Mouse (Mus musculus) urinary bladder, adult 18-20 months (tissue): ENCODE measurements around the gene Bicra.

Experiments used
- DNase-seq, 2 experiments: peaks; one replicate each; pipeline ENCODE4 v3.0.0; 2022; ENCODE audit warnings: low spot score in 2 of 2, mixed read lengths in 2 of 2

The Bicra gene

GRCm38 (mm10) chr7:16047338-16048146 is at the start of gene Bicra:
Gene Bicra (minus strand): TSS chr7:16047921.
- DNase-seq: peak; percentile 76 to 77

DNA sequence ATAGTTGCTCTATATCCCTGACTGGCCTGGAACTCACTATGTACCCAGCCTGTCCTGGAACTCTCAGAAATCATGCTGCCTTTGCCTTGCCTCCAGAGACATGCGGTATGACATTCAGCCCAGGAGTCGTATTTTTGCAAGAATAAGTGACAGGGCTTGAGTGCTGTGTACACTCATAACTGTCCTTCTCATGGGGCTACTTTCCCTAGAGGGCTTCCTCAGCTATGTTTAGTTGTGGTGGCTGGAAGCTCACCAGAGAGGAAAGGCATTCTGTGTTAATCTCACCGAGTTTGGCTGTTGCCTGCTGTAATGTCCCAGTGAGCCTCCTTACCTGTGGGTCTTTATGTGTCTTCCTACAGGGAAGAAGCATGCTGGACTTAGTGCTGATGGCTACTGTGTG is 46.9 kb upstream of the Bicra start:
- DNase-seq: no peak

GRCm38 (mm10) chr7:16087587-16087986 is 39.9 kb upstream of the Bicra start:
- no peak for DNase-seq

DNA sequence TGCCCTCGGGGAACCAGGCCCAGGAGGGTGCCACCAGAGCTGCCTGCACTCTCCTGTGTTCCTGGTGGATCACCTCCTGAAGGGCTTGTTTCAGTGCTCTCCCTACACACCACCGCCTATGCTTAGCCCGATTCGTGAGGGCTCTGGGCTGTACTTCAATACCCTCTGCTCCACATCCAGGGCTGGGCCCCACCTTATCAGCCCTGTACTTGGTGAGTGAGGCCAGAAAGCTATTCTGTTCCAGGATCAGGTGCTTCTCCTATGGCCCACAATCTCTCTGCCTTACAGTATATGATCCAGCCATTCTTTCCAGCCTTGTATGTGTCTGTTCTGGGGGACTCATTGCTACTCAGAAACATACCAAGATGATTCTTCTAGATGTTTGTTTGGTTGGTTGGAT is 35.6 kb upstream of the Bicra start:
- no peak for DNase-seq

GRCm38 (mm10) chr7:16080581-16080980 is 32.9 kb upstream of the Bicra start:
- no peak for DNase-seq

DNA sequence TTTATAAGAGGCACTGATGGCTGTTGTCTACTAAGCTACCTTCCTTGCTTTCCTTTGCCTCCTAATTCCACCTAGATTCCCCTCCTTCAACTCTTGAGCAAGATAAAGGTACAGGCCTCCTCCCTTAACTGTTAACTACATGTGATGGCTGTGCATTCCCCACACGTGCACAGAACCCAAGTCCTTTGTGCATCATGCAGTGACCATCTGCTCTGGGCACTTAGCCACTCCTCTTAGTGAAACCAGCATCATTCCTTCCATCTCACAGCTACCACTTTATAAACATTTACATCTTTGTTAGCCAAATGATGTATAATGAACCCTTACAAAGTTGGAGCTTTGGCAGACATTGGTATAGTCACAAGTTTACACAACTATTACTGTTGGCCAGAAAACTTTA is 32.2 kb upstream of the Bicra start:
- no peak for DNase-seq

DNA sequence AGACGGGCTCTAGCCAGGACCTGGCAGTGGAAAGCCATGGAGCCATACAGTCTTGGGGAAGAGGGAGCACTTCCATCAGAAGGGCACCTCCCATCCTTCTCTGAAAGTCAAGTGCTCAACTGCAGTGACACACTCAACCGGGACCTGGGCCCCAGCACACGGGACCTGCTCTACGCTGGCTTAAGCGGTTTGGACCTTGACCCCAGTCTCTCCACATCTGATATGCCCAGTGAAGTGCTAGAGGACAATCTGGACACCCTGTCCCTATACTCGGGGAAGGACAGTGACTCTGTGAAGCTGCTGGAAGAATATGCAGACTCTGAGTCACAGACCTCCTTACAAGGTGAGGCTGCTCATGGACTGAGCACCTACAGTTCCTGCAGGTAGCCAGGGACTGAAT is 24.2 kb upstream of the Bicra start:
- no peak for DNase-seq

GRCm38 (mm10) chr7:16070846-16071245 is 23.1 kb upstream of the Bicra start:
- no peak for DNase-seq

GRCm38 (mm10) chr7:16063490-16063889 is 15.8 kb upstream of the Bicra start:
- DNase-seq: no peak

GRCm38 (mm10) chr7:16062099-16062420 is 14.3 kb upstream of the Bicra start:
- DNase-seq: no peak

- no peak for DNase-seq
These were observed 13.7 kb upstream of the Bicra start, which contains the start of gene Zfp541 for GRCm38 (mm10) chr7:16061219-16062098. Gene Zfp541 (plus strand): TSS chr7:16061814.

- peak; percentile 54 to 87 for DNase-seq
These were observed 9.4 kb upstream of the Bicra start for GRCm38 (mm10) chr7:16057136-16057534.

DNA sequence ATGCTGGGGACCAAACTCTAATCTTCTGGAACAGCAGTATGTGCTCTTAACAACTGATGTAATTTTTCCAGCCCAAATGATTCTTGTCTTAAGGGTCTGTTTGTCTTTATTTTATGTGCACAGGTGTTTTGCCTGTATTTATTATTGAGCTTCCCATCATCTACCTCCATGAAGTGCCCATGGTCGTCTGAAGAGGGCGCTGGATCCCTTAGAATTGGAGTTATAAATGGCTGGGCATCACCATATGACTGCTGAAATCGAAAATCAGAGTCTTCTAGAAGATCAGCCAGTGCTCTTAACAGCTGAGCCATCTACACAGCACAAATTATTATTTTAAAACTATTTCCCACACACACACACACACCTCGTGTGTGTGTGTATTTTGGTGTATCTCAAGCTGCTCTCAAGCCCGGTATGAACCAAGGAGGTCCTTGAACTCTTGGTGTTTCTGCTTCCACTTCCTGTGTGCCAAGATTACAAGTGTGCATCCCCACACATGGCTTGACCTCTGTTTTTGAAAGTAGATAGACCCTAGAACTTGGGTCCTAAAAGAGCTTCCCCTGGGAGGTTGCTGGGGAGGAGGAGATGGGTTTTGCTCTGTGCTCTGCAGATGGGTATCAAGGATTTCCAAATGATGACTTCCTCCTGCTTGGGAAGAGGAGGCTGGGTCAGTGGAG is 8.9 kb upstream of the Bicra start:
- no peak for DNase-seq

- DNase-seq: no peak
These were observed 7.9 kb upstream of the Bicra start for GRCm38 (mm10) chr7:16055665-16056064.

DNA sequence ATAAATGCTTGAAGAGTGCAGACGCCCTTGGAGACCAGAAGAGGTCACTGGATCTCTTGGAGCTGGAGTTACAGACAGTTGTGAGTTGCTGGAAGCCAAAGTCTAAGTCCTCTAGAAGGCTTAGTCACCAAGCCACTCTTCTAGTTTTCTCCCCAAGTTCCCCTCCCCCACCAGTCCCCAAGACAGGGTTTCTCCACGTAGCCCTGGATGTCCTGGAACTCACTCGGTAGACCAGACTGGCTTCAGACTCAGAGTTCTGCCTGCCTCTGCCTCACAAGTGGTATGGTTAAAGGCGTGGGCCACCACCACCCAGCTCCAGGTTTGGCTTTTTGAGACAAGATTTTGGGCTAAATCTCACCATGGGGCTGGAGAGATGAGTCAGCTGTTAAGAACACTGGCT is 7.2 kb upstream of the Bicra start:
- no peak for DNase-seq

DNA sequence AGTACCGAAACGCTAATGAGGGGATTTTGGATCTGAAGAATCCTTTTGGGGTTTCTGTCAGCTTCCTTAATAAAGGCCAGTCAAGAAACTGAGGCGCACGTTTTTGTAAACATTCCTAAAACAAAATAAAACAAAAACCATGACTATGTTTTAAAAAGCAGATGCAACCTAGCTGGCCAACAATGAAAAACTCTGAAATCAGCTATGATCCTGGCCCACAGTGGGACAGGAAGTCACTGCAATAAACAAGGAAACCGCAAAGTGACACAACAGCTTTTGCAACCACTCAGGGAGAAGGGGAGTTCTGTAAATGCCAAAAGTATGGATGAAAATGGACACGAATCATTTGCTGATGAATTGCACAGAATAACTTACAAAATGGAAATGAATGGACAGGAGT is 5.4 kb upstream of the Bicra start:
- DNase-seq: no peak

DNA sequence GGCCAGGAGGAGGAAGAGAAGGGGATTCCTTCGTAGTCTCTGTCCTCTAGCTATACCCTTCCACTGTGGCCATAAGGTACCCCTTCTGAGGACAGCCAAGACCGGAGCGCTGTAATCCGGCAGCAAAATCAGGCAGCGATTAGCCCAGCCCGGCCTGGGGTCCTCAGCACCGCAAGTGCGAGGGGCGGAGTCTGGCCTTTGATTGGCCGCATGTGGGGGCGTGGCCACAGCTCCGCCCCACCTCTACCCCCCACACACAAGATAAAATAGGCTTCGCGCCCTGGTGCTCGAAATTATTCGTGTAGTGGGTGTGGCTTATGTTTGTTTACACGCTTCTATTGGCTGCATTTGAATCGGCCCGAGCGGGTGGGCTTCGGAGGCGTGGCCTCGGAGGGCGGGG is 5.0 kb upstream of the Bicra start:
- peak; percentile 82 to 93 for DNase-seq

DNA sequence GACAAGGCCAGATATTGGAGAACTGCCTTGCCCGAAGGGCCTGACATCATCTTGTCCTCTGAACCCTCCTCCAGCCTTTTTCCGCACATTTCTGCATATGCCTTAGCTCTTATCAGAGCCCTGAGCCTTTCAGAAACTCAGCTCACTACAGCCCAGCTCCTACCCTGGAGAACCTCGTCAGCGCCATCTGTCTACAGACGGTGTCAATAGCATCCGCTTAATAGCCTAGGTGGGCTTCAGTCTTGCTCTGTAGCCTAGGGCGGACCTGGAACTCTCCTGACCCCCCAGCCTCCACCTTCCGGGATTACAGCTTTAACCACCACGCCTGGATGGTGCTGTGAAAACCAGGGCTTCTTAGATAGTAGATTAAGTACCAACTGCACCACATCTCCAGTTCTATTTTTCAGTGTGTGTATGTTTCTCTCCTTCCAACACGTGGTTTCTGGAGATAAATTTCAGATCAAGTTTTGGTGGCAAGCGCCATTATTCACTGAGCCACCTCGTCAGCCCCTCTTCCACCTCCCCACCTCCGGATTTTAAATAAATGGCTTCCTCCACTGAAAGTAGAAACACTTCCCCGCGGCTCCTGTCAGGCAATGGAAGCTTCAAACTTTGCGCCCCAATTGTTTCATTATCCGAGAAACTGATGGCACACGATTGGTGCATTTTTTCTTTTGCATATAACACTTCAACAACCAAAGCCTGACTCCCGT is 4.3 kb upstream of the Bicra start:
- peak; percentile 53 to 59 for DNase-seq

GRCm38 (mm10) chr7:16050600-16050999 is 2.9 kb upstream of the Bicra start:
- DNase-seq: no peak

- no peak for DNase-seq
These were observed 1.8 kb upstream of the Bicra start for GRCm38 (mm10) chr7:16049576-16049915.

DNA sequence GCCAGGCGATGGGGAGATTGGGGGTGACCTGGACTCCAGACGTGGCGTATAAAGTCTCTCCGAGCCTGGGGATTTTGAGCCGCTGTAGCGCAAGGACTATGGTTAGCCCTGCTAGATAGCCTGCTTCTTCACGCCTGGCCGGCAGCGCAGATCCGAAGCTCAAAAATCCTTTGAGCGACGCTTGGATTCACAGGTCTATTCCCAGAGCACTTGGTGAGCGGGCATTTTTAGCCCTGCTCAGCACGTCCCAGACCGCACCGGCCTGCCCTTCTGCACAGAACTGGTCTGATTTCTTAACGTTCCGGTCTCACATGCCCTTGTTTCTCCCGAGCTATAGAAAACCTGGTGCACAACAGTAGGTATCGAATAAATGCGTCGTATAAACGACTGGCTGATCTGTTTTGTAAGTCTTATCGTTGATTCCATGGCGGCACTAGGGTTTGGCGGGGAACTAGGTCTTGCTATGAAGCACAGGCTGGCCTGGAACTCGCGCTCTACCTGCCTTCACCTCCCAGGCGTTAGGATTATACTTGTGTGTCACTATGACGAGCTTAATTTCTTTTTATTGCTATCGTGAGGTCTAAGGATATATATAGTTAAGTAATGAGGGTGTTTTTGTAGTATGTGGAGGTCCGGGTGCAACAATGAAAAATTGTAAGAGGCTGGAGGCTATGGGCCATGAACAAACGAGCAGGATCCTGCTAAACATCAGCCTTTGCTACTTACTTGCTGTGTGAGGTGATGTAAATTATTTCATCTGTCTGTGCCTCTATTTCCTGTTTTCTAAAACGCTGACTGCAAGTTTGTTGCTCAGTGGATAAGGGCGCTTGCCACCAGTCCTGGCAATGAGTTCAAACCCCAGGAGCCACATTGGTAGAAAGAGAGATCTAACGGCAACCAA is 1.2 kb upstream of the Bicra start:
- no peak for DNase-seq
